Mouse (Mus musculus) C2C12 (cell line): ENCODE measurements around the gene Wfdc2.

ENCODE experiments used
- CEBPB ChIP-seq: IDR thresholded peaks from one replicate; pipeline ENCODE4 v1.6.1; 2011; ENCODE audit warnings: low read depth, mild to moderate bottlenecking, control low read depth, moderate library complexity
- CTCF ChIP-seq: IDR thresholded peaks from one replicate; pipeline ENCODE4 v1.5.1; 2011; ENCODE audit not compliant: control insufficient read depth, insufficient read depth, insufficient read length
- FOSL1 ChIP-seq: IDR thresholded peaks from one replicate; pipeline ENCODE4 v1.8.0; 2011; ENCODE audit warnings: mild to moderate bottlenecking, low read length; ENCODE audit not compliant: poor library complexity, insufficient read depth, severe bottlenecking
- MAX ChIP-seq: IDR thresholded peaks from one replicate; pipeline ENCODE4 v1.6.1; 2011; ENCODE audit warnings: mild to moderate bottlenecking, control low read depth
- MYOG ChIP-seq: IDR thresholded peaks from one replicate; pipeline ENCODE4 v1.6.1; 2011; ENCODE audit not compliant: control insufficient read depth, insufficient read length; ENCODE audit errors: extremely low read depth
- USF1 ChIP-seq: IDR thresholded peaks from one replicate; pipeline ENCODE4 v1.6.1; 2011; ENCODE audit warnings: low read depth, mild to moderate bottlenecking, control low read depth, moderate library complexity

DNA sequence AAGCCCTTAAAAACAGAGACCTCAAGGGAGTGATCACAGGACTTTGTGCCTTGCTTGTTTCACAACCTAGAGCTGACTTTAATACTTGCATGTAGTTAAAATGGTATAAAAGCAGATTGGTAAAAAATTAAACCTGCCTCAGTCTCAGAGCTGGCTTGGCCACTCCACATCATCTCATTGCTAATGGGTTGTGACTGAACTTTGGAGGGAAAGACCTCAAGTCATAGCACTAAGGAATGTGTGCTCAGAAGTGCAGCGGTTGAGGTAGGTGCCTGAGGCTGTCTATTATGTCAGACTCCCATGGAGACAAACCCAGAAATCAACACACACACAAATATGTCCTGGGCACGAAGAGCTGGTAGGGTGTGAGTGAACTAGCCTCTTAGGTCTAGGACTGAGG lies 18.5 kb upstream of the Wfdc2 start:
- TF ChIP-seq CTCF = no peak
- no peak for TF ChIP-seq MYOG
- TF ChIP-seq USF1 = no peak
- no peak for TF ChIP-seq MAX
- TF ChIP-seq FOSL1 = no peak
- TF ChIP-seq CEBPB = no peak
